Mouse (Mus musculus) left cerebral cortex, postnatal 14 days (tissue): ENCODE data around the gene Csrnp3. TPM values are rescaled to one million over a fixed set of nuclear protein-coding genes. Genes with fewer than 3 reads are reported as not detected.
A peak's percentile ranks its signal among the peaks of the same experiment; 100 is the strongest.

Source experiments
- DNase-seq, 2 experiments: peaks; one replicate each; pipeline ENCODE4 v3.0.0; 2021 to 2022; ENCODE audit warnings: low spot score in 2 of 2, mixed read lengths in 1 of 2
- intact Hi-C: fragments of 180-260 bp; cut with DNase I; formaldehyde crosslinking; loops from one replicate; pipeline ENCODE4 v1.15.1; 2025
- total RNA-seq, 2 experiments: library from RNA; stranded (reverse); gene quantifications; 2 replicates each; pipeline ENCODE4 v1.2.3; 2021

The Csrnp3 gene
- total RNA-seq, 2 experiments from 2014 or later, result 89.3 to 90.8 TPM

DNA sequence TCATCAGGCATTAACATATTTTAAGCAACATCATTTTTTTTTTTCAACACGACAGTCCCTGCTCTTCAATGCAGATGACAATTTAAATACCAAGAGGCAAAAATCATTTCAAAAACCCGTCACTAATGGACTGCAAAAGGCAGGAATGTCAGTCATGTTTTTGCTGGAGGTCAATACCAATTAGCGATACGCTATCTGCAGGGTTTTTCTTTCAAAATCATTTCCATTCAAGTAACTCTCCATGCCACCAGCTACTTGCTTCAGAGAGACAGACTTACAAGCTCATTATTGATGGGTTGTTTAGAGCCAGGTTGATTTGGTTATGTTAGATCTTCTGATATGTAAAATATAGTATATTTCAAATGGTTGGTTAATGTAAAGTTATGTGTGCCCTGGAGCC, 145.2 kb downstream of the Csrnp3 start:
- no peak for DNase-seq
- intact Hi-C loops, result no loop called here

DNA sequence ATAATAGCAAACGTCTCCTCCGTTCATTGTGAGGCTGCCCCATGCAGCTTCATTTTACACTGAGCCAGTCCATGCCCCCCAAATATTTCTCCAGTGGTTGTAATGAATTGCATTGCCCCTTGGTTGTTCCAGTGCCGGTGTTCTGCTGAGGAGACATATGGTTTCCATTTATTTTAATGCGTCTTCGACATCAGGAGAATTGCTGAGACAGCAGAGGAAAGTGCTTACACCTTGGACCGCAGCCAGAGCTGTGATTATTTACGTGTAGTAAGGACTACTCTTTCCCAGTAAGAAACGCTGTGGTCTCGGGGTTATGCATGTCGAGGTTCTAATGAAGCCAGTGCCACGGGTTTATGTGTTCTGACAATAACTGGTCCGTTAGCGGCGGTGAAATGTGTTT, 147.8 kb downstream of the Csrnp3 start:
- no peak for DNase-seq
- intact Hi-C loops, result no loop called here

DNA sequence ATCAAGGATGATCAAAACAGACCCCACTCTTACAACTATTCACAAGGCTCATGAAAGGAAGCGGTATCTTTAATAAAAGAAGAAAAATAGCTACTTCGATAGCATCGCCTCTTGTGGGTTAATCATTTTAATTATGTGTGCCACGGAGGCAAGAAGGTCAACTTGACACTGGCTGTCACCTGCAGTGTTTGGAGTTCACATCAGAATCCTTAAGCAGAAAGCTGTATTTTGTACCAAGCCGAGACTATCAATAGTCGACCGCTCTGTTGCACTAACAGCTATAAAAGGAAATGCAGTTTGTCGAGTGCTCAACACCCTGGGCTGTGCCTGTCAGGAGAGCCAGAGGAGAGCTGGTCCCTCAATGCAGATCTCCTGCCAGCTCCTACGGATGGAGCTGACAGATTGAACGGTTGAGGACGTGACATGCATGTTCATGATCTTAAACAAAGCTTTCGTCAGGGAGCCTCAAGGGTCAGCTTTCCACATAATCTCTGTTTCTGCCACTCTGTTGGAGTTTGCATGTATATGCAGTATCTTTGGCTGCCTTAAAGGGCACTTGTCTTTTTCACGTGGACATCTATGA, 149.4 kb downstream of the Csrnp3 start:
- peak in 1 of 2 experiments; percentile 54 for DNase-seq
- intact Hi-C loops, result no loop called here

- no peak for DNase-seq
- intact Hi-C loops, result no loop called here
These were observed 153.2 kb downstream of the Csrnp3 start for GRCm38 (mm10) chr2:65998747-65999146.

- intact Hi-C loops, result no loop called here
- no peak for DNase-seq
These were observed 163.6 kb downstream of the Csrnp3 start for GRCm38 (mm10) chr2:66008995-66009654.

GRCm38 (mm10) chr2:66009677-66010076, 164.1 kb downstream of the Csrnp3 start:
- intact Hi-C loops, result no loop called here
- DNase-seq, result no peak

DNA sequence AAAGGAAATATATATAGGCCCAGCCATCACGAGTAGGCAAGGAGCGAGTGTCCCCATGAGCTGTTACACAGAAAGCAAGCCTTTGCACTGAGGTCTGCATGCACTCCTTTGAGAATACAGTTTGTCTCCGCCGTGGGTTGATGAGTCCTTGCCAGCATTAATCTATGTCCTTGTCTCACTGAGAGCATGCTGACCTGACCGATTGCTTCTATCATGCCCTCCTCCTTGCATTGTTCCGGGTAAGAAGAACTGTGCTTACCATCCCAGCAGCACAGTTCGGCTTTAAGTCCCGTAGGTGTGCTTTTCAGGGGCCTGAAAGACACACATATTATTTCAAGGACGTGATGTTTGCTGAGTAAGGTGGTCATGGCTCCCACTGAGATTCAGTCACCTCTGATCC, 173.1 kb downstream of the Csrnp3 start:
- DNase-seq, result no peak
- intact Hi-C loops, result no loop called here

DNA sequence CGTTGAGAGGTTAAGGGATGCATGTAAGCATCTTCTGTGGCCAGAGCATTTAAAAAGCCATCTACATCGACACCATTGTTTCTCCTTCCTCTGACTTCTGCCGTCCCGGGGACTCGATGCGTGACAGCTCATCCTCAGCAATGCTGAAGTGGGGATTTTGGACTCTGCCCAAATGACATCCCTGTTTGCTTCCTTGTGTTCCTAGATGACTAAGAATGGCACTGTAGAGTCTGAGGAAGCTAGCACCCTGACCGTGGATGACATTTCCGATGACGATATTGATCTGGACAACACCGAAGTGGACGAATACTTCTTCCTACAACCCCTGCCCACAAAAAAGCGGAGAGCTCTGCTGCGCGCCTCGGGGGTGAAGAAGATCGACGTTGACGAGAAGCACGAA, 173.7 kb downstream of the Csrnp3 start:
- no peak for DNase-seq
- intact Hi-C loops, result no loop called here

GRCm38 (mm10) chr2:66023419-66023818, 177.9 kb downstream of the Csrnp3 start:
- peak in 1 of 2 experiments; percentile 66 for DNase-seq
- intact Hi-C loops, result no loop called here

- intact Hi-C loops, result no loop called here
- DNase-seq, result no peak
These were observed 179.3 kb downstream of the Csrnp3 start for GRCm38 (mm10) chr2:66024837-66025236.

- DNase-seq, result no peak
- intact Hi-C loops, result no loop called here
These were observed 183.2 kb downstream of the Csrnp3 start for GRCm38 (mm10) chr2:66028812-66029211.

DNA sequence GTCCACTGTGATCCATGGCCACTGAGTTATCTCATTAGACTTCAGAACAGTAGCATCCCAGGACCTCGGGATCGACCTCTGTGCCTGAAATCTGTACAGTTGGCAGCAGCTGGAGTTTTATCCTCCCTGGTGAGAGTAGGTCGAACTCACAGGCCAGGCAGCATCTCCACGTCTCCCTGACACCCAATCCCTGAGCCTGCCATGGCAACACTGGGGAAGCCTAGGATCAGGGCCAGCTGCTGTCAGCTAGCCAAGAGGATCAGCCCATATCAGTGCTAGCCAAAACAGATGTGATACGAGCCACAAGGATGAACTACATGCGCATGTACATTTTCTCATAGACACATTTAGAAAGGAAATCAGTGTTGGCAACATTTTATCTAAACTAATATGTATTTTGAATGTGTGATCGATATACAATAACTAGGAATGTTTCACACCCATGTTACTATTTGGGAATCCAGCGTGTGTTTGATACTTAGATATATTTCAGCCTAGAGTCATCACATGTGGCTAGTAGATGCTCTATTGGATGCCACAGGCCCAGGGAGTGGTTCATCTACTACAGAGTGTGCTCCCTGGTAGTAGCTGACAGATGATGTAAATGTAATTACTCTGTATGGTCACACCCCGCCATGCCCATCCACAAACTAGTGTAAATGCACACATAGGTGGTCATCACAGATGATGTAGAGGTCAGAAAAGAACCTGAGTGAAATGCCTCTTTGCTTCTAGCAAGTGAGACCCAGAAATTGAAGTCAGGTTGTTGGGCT, 189.5 kb downstream of the Csrnp3 start:
- peak; percentile 46 to 47 for DNase-seq
- intact Hi-C loops, result no loop called here

DNA sequence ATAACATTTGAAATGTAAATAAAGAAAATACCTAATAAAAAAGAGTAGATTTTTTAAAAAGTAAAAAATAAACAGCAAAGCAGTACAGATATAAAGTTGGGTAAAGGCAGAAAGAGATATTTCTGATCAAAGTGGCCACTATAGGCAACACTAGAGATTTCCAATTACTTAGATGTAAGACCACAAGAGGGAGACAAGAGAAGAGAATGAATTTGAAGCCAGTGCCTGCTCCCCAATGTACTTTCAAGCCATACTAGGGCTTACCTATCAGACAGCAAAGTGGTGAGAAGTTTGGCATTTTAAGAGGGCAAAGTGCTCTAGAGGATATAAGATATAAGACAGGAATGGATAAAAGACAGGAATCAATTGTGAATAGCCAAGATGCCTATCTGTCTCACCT, 195.0 kb downstream of the Csrnp3 start:
- DNase-seq, result no peak
- intact Hi-C loops, result loop anchor here (5.0 kb wide), 2 partner anchors 147 to 248 kb away; no protein-coding TSS in a partner anchor

GRCm38 (mm10) chr2:66041203-66041916, 195.8 kb downstream of the Csrnp3 start:
- intact Hi-C loops, result loop anchor here (5.0 kb wide), 2 partner anchors 146 to 249 kb away; no protein-coding TSS in a partner anchor
- no peak for DNase-seq

DNA sequence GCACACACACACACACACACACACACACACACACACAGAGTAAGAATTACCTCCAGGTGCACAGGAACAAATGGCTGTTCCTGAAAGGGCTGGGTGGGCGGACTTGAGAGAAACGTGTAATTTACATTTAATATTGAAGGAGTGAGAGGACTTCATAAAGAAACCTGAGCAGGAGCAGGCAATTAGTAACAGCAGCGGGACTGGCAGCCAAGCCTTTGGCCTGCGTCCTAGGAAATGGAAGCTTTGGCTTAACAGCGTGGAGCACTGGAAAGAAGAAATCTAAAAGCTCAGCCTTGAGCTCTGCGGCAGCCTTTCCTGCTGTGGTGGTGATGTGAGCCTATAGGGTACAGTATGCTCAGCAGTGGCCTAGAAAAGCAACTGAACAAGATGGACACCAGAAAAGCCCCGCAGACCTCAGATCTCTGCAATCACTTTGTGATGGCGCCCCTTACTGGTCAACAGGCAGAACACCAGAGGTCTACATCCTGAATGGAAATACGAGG, 196.4 kb downstream of the Csrnp3 start:
- DNase-seq, result peak; percentile 69 to 78
- intact Hi-C loops, result loop anchor here (5.0 kb wide), 2 partner anchors 145 to 250 kb away; no protein-coding TSS in a partner anchor

- no peak for DNase-seq
- intact Hi-C loops, result loop anchor here (5.0 kb wide), 2 partner anchors 144 to 251 kb away; no protein-coding TSS in a partner anchor
These were observed 198.2 kb downstream of the Csrnp3 start for GRCm38 (mm10) chr2:66043441-66044404.

DNA sequence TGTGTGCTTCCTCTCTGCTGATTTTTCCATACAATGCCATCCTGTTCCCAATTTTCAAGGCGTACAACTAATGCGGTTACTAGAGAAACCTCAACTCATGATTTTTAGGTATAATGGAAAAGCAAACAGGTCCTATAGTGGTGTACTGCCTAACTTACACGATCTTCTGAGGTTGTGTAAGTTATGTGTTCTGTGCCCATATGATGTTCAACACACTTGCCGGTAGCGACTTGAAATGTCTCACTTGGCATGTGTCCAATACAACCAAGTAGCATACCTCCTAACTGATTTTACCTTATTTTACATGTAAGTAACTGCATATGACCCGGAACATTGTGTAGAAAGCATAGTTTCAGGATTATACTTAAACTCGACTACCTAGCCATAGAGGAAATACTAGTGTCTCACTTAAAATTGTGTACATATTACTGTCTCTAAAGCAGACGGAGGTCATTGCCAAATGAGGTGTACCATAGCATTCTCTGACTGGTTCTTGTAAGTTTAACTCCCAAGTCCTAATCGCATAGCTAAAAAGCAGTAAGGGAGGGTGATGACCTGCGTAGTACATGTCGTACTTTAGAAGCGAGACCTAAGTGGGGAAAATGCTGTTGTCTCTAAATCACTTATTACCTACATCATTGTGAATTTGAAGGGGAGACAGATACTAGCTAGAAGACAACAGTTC, 199.0 kb downstream of the Csrnp3 start:
- no peak for DNase-seq
- intact Hi-C loops, result loop anchor here (5.0 kb wide), 2 partner anchors 143 to 252 kb away; no protein-coding TSS in a partner anchor

DNA sequence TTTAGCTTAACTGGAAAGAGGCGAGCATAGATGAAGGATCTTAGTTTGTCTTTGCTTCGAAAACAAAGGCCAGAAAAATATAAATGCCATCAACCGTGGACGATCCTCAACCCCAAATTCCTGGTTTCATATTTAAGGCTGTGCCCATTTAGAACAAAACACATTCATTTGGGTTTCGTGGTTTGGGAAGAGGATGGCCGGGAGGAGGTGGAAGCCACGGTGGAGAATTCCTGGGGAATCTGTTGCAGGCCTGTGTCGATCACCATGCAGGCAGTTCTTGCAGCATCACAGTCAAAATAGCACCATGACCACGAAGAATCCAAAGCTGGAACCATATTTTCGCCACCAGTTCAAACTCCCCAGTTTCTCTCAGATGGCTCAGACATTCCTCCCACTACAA, 217.7 kb downstream of the Csrnp3 start:
- intact Hi-C loops, result no loop called here
- DNase-seq, result peak in 1 of 2 experiments; percentile 6
